Mouse (Mus musculus) cortical plate, adult 2 months (tissue): ENCODE results near the gene Prrg1. TPM values are rescaled to one million over a fixed set of nuclear protein-coding genes. Genes with fewer than 3 reads are reported as not detected.

Experiments
- H3K27ac ChIP-seq: fragments of 200-500 bp; 2 replicates; pipeline ENCODE4 v1.5.1; 2012; ENCODE audit warnings: low read length, control low read depth, inconsistent platforms; ENCODE audit not compliant: insufficient read depth
- H3K4me1 ChIP-seq: fragments of 200-500 bp; 2 replicates; pipeline ENCODE4 v1.6.1; 2011; ENCODE audit warnings: low read length; ENCODE audit not compliant: control insufficient read depth, insufficient read depth
- H3K4me3 ChIP-seq: fragments of 200-500 bp; 2 replicates; pipeline ENCODE4 v1.5.1; 2011; ENCODE audit warnings: mild to moderate bottlenecking, low read length, control low read depth; ENCODE audit not compliant: insufficient read depth
- CTCF ChIP-seq: fragments of 200-500 bp; IDR thresholded peaks from 2 replicates; pipeline ENCODE4 v1.5.1; 2011; ENCODE audit warnings: mild to moderate bottlenecking, control low read depth, low read length; ENCODE audit not compliant: insufficient read depth; ENCODE audit errors: extremely low read depth
- POLR2A ChIP-seq: fragments of 200-500 bp; IDR thresholded peaks from 2 replicates; pipeline ENCODE4 v1.6.1; 2011; ENCODE audit warnings: mild to moderate bottlenecking, low read length, control low read depth; ENCODE audit not compliant: insufficient read depth; ENCODE audit errors: extremely low read depth
- polyA plus RNA-seq: library from polyadenylated mRNA; depleted of rRNA; stranded (reverse); fragments of >200 nt; gene quantifications from 2 replicates; pipeline ENCODE4 v1.2.3, GENCODE M21; 2012; rRNA removed

The Prrg1 gene
- polyA plus RNA-seq = 4.8 and 5.4 TPM in 2 replicates

DNA sequence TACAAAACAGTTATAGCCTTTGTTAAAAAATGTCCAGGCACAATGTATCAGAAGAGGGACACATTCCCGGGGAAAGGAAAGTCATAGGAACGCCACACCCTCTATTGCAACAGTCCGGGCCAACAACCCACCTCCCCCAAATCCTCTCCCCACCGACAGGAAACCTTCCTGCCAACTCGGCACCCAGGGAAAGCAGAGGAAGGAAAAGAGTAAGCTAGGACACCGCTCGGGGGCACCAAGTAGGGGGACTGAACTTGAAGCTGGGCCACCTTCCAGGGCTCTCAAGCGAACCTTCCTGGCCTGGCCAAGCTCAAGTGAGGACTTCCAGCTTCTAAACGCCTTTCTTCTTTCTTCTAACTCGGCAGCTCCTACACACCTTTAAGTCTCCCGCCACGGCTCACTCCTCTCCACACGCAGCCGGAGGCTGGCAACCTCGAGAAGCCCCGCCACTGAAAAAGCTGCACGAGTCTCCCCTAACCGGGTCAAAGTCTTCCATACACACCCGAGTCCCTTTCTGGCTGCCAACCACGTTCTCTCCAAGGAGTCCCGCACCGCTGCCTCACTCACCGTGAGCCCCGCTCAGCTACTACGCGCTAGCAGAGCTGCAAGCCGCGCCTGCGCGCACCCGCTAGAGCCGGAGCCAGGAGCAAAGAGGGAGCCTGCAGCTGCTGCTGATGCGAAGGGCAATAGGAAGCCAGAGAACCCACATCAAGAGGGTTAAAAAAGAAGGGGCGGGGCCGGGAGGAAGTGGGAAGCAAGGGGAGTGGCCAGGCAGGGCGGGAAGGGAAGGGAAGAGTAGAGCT is at the start of gene Prrg1:
Prrg1 (minus strand) TSS at position 695 of the 803 bp plus-strand sequence.
- H3K27ac ChIP-seq = peak within 1 kb of the TSS; percentile 48
- H3K4me3 ChIP-seq = peak within 1 kb of the TSS; percentile 50
- TF ChIP-seq POLR2A (0 out of 2 replicates have a peak, but pooled peaks have one; percentile 29), CTCF (no peak)
- no peaks in the 10 kb centered on the region for H3K4me1 ChIP-seq

DNA sequence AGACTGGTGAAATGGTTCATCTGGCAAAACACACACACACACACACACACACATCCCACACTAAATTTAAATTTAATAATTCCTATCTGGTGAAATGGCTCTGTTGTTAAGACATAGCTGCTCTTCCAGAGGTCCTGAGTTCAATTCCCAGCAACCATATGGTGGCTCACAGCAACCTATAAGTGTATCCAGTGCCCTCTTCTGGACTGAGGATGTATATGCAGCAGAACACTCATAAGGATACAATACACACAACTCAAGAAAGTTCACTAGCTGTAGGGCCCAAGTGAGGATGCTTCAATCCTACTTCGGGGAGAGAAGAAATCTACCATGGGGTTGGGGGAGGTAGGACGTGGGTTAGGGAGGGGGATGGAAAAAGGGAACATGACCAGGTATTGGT is 22.1 kb upstream of the Prrg1 start:
- Histone ChIP-seq H3K4me3 (no peak overlapping the region), H3K27ac (no peak overlapping the region), H3K4me1 (no peaks in the 10 kb centered on the region)
- TF ChIP-seq CTCF (no peak), POLR2A (no peak)

DNA sequence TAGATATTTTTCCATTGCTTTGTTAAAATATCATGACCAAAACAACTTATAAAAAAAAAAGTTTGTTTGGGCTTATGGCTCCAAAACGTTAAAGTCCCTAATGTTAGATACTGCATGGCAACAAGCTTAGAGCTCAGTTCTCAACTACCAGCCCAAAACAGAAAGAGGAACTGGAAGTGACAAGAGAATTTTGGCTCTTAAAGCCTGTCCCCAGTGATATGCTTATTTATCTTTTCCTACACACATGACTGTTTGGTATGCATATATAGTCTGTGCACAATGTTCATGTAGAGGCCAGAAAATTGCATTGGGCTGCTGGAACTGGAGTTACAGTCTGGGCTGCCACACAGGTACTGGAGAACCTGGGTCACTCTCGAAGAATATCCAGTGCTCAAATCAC is 9.4 kb upstream of the Prrg1 start:
- Histone ChIP-seq H3K4me1 (no peaks in the 10 kb centered on the region), H3K27ac (no peak overlapping the region), H3K4me3 (no peak overlapping the region)
- TF ChIP-seq CTCF (no peak), POLR2A (no peak)

DNA sequence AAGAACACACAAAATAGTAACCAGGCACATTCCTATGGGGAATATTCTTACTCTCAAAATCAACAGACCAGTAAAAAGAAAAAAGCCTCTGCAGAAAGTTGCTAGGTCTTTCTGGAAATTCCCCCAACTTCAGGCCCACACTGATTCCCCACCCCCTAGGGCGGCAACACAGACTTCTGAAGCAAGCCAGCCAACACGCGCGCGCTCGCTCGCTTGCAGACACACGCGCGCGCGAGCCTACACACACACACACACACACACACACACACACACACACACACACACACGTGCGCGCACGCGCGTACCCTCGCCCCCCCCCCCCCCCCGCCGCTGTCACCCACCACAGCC is 868 bp downstream of the Prrg1 start:
- peak overlapping the region; percentile 50 for H3K4me3 ChIP-seq

DNA sequence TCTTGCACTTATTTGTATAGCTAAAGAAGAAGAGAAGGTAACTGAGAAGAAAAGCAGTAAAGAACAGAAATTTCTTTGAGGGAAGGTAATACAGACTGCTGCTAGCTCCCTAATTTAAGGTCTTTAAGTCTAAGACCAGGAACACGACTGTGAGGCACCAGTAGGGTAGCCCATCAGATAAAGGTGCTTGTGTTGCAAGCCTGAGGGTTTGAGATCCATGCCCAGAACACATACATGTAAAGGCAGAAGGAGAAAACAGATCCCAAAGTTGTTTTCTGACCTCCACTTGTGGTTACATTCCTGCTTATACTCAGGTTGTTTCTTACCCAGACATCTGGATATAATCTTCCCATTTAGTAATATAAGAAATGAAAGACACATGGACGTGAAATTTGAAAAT is 20.2 kb downstream of the Prrg1 start:
- Histone ChIP-seq H3K4me3 (no peak overlapping the region), H3K4me1 (no peaks in the 10 kb centered on the region), H3K27ac (no peak overlapping the region)
- no peak for TF ChIP-seq CTCF
- no peak for TF ChIP-seq POLR2A

More for the DNA sequence above, 868 bp downstream of the Prrg1 start:
- TF ChIP-seq CTCF = no peak
- no peak for TF ChIP-seq POLR2A
- Histone ChIP-seq H3K27ac (no peak overlapping the region), H3K4me1 (no peaks in the 10 kb centered on the region)

DNA sequence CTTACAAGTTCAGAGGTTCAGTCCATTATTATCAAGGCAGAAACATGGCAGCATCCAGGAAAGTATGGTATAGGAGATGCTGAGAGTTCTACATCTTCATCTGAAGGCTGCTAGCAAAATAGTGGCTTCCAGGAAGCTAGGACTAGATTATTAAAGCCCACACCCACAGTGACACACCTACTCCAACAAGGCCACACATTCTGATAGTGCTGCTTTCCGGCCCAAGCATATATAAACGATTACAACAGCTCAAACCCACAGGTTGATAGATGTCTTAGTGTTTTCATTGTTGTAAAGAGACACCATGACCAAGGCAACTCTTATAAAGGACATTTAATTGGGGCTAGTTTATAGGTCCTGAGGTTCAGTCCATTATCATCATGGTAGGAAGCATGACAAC is 30.3 kb downstream of the Prrg1 start:
- Histone ChIP-seq H3K4me3 (no peak overlapping the region), H3K27ac (no peak overlapping the region), H3K4me1 (no peaks in the 10 kb centered on the region)
- no peak for TF ChIP-seq POLR2A
- TF ChIP-seq CTCF = no peak

DNA sequence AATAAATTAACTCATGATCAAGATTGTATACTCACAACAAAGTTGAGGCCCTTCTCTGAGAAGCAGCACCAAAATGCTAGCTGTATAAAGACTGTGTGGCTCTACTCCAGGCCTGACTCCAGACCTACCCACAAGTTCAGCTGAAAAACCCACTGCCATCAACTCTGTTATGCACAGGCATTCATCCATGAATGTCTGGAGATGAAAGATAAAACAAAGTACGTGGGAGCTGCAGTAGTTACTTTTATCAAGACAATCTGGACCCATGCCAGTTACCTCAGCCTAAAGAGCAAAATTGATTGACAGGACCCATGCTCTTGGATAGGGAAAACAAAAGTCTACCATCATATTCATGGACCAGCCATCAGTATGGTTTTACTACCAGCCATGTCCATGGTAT is 31.0 kb downstream of the Prrg1 start:
- no peaks in the 10 kb centered on the region for H3K4me1 ChIP-seq
- H3K27ac ChIP-seq = no peak overlapping the region
- no peak overlapping the region for H3K4me3 ChIP-seq
- TF ChIP-seq POLR2A (no peak), CTCF (no peak)

DNA sequence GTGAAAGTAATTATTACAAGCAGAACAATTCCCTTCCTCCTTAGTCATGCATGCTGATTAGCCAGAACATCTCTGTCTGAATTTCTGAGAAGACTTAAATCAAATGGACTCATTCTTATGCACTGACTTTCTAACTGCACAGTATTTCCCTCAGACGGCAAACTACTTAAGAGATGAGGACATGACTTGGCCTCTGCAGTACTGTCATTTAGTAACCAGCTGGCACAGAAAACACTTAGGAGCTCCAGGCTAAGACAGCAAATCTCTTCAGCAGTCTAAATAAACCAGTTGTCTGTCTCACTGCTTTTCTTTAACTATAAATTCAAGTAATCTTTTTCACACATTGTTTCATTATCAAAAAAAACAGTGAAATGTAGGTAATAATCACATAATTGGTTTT is 36.0 kb downstream of the Prrg1 start:
- Histone ChIP-seq H3K4me1 (no peaks in the 10 kb centered on the region), H3K27ac (no peak overlapping the region), H3K4me3 (no peak overlapping the region)
- TF ChIP-seq CTCF = no peak
- TF ChIP-seq POLR2A = no peak

DNA sequence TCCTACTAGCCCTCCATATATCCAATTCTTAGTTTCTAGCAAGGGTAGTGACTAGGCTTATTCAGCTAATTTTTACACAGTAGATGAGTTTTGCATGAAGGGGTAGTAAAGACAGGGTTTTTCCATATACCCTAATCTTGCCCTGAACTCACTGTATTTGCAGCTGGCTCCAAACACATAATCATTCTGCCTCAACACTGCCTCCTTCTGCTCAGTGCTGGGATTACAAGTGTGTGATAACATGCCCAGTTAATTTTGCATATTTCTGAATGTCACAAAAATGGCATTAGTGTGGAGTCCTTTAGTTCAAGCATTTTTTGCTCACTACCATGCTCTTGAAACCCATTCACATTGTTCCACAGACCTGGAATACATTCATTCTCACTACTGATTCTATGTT is 44.0 kb downstream of the Prrg1 start:
- Histone ChIP-seq H3K4me1 (no peaks in the 10 kb centered on the region), H3K27ac (no peak overlapping the region), H3K4me3 (no peak overlapping the region)
- TF ChIP-seq POLR2A (no peak), CTCF (0 out of 2 replicates have a peak, but pooled peaks have one; percentile 1)

DNA sequence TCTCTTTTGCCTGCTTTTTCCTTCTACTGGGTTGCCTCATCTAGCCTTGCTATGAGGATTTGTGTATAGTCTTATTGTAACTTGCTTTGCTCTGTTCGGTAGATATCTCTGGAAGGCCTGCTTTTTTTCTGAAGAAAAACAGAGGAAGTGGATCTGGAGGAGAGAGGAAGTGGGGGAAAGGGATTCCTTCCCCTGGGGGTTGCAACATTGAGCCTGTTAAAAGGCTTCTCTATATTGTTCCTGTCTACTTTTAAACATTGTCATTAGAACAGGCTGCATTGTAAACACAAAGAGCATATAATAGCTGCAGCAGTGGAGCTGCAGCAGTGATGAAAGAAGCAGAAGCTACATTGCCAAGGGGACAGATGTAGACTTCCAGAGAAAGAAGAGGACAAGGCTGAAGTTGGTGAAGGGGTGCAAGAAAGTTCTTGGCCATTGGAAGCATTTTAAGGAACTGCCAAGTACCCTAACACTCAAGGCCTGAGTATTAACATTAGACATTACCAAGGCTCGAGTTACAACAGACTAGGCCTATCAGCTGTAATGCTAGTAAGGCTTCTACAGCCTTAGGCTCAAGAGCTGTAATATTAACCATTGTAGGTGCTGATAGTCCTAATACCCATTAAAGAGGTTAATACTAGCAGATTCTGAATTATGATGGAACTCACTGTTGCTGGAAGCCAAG is 44.9 kb downstream of the Prrg1 start:
- no peak for TF ChIP-seq POLR2A
- TF ChIP-seq CTCF = no peak

More for the DNA sequence above, 44.9 kb downstream of the Prrg1 start:
- no peaks in the 10 kb centered on the region for H3K4me1 ChIP-seq
- H3K27ac ChIP-seq = no peak overlapping the region
- H3K4me3 ChIP-seq = no peak overlapping the region
